Mouse (Mus musculus) mature B cell (primary cell): Measurements from ENCODE around the gene Adgrg4.

Experiments used
- in situ Hi-C: fragments of 300-500 bp; cut with MboI; formaldehyde crosslinking; loops from 2 replicates; pipeline ENCODE4 v1.14.3; 2019

Gene Adgrg4

DNA sequence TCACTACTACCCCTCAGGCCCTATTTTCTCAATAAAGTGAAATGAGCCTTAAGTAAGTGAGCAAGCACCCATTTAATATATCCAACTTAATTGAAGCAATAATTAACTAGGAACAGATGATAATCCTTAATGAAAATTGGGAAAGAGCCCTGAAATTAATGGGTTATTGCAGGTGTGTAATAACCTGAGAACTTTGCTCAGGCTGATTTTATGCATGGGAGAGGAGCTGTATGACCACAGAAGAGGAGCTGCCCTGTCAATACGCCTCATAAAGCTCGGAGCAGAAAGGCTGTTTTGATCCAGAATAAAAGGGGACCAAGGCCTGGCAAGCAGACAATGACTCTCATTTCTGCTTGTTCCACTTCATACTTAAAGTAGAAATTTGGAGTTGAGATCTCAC, at the start of gene Adgrg4:
Gene Adgrg4 (plus strand): TSS at position 301 of the 400 bp plus-strand sequence.
- in situ Hi-C loops: no loop called here

- in situ Hi-C loops: no loop called here
These were observed 48.0 kb upstream of the Adgrg4 start, which contains the start of gene Map7d3 for GRCm38 (mm10) chrX:56821765-56822603. Gene Map7d3 (minus strand): TSS chrX:56822326.

DNA sequence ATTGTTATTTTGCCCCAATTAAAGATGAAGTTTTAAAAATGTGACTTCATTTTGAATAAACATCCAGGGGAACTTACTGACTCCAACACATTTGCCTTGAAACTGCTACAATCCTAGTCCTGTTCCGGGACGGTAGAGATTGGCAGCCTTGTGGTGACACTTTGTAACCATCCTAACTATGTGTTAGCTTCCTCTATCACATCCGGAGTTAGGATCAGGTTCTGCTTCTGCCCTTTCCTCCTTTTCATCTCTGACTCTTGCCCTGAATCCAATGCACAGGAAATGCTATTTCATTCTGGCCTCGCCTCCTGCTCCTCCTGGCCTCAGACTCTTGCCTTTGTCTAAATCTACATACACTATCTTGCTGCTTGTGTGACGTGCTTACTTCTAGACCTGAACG, 42.5 kb upstream of the Adgrg4 start:
- in situ Hi-C loops: no loop called here

GRCm38 (mm10) chrX:56835842-56836241, 34.1 kb upstream of the Adgrg4 start:
- in situ Hi-C loops: no loop called here

DNA sequence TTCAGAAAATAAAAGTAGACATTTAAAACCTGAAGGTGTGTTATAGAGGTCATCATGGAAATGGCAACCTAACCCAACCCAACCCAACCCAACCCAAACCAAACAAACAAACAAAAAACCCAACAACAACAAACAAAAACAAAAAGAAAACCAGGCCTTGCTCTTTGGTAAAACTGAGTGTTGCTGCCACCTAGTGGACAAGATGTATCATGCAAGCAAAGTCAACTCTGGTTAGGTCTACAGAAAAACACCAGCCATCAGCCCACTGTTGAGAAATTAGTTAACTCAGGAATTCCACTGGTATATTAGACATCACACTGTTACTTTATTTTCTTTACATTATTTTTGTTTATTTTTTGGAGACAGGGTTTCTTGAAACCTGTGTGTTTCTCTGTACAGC, 30.6 kb upstream of the Adgrg4 start:
- in situ Hi-C loops: no loop called here

DNA sequence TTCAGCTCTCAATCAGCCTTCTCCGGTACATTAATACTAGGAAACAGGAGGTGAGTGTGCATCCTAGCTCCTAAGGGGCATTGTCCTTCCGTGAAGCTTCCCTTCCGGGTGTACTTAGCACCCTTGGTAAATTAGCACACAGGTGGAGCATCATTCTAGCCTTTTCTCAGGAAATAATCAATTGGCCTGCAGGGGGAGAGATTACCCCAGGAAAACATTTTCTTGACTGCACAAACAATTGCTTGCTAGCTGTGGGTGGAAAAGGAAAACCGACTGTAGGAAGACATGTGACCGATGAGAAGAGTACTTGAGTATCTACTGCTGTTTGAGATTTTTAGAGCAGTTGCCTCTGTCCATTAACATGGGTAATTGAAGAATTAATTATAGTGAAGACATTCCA, 28.7 kb upstream of the Adgrg4 start:
- in situ Hi-C loops: no loop called here

- in situ Hi-C loops: no loop called here
These were observed 142.9 kb downstream of the Adgrg4 start for GRCm38 (mm10) chrX:57012891-57013290.

DNA sequence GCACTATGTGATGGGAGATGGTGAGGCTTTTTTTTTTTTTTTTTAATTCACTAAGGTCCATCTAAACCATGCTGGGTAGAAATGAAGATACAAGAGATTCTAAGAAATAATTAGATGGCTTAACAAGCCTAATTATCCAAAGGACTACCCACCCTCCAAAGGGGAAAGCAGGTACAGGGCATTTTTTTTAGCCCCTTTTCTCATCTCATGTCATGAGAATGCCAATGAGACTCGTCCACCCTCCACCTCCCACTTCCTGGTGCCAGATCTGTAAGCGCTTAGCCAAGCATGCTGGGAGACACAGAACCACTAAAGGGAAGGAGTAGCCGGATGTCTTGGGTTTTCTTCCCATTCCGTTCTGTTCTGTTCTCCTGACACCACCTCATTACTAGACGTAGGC, 172.8 kb downstream of the Adgrg4 start, which contains the start of gene Brs3:
Gene Brs3 (plus strand): TSS at position 301 of the 400 bp plus-strand sequence.
- in situ Hi-C loops: no loop called here

DNA sequence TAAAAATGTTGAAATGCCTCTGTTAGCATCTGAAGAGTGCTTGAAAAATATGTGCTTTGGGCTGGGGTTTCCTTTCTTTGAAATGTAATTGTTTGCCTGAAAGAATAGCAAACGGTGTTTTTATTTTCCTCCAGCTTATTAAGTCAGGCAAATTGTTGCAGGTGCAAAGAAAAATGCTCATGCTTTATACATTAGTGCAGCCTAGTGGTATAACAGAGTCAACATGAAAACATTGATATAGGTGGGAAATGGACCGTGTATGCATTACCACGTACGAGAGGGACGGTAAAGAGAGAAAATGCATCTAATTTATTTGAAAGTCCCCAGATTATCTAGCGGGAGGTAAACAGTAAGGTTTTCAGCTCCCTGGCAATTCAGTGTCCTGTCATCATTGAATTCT, 173.9 kb downstream of the Adgrg4 start:
- in situ Hi-C loops: no loop called here
